Mouse (Mus musculus) lung, adult 2 months (tissue): ENCODE results near the gene Bbof1.

Source experiments
- CTCF ChIP-seq: fragments of 200-500 bp; IDR thresholded peaks from 2 replicates; pipeline ENCODE4 v1.5.1; 2011; ENCODE audit warnings: mild to moderate bottlenecking, low read length, control low read depth; ENCODE audit not compliant: insufficient read depth
- POLR2A ChIP-seq: fragments of 200-500 bp; IDR thresholded peaks from 2 replicates; pipeline ENCODE4 v1.6.1; 2011; ENCODE audit warnings: low read depth, mild to moderate bottlenecking, control low read depth, low read length, borderline replicate concordance; ENCODE audit errors: extremely low read depth

DNA sequence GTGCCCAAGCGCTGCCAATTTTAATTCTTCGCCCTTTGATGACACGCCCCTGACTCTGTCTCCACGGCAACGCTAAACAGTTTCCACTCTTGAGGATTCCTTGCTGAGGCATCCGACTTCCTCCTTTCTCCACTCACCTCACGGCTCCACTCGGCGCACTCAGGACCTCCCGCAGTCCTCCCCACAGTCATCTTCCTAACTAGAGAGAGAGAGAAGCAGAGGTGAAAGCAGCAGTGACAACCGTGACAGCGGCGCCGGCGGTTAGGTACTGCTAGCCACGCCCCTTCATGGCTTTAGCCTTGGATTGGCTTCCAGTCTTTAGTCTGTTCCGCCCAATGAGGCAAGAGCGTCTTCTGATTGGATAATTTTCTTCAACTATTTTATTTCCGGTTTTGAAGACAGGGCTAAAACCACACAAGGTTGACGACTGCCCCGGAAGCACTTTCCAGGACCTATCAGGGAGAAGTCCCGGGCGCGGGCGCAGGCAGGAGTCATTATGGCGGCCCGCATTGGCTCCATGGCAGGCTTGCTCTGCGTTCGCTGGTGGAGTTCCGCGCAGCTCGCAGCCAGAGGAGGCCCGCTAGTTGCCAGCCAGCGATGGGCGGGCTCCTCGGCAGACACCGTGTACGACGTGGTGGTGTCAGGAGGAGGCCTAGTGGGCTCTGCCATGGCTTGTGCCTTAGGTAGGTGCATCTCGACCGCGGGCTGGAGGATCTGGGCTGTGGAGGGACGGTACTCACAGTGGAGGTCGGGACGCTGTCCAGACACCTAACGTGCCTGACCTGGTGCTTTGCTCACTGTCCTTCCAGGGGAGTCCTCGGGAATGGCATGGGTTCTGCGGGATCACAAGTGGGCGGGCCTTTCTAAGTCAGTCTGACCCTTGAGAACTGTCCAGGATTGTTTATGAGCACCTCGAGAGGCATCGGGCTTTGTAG, 47.0 kb upstream of the Bbof1 start, which contains the start of the genes Coq6 and Fam161b:
- no peak for TF ChIP-seq CTCF
- 0 out of 2 replicates have a peak, but pooled peaks have one; percentile 41 for TF ChIP-seq POLR2A
